Mouse (Mus musculus) olfactory bulb, adult 2 months (tissue): Measurements from ENCODE around the gene Dnajb13.

ENCODE experiments used
- CTCF ChIP-seq: fragments of 200-500 bp; IDR thresholded peaks from 2 replicates; pipeline ENCODE4 v1.5.1; 2012; ENCODE audit warnings: low read depth, mild to moderate bottlenecking, low read length, moderate library complexity; ENCODE audit not compliant: insufficient read depth
- POLR2A ChIP-seq: fragments of 200-500 bp; IDR thresholded peaks from 2 replicates; pipeline ENCODE4 v1.6.1; 2012; ENCODE audit warnings: mild to moderate bottlenecking, low read depth, low read length, moderate library complexity; ENCODE audit not compliant: insufficient read depth

DNA sequence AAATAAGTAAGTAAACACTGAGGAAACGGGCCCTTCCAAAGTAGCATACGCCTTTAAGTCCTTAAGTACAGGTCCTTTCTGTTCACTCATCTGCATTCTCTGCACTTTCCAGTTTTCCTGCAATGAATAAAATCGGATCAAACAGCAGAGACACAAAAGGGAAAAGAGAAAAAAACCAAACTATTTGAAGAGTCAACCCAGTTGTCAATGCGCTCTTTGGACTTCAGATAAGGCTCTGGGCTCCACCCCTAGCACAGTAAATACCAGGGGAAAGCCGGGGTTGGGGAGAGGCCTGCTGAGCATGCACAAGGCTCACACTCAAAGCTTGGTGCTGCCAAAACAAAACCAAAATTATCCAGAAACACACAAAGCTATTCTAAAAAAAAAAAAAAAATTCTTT is 40.2 kb upstream of the Dnajb13 start:
- TF ChIP-seq CTCF = no peak
- no peak for TF ChIP-seq POLR2A
